Mouse (Mus musculus) kidney, postnatal 0 days (tissue): Measurements from ENCODE around the gene Ddx51. TPM values are rescaled to one million over a fixed set of nuclear protein-coding genes. Genes with fewer than 3 reads are reported as not detected.
A peak's percentile ranks its signal among the peaks of the same experiment; 100 is the strongest.

ENCODE experiments used
- ATAC-seq: fragments of 200-750 bp; cut with Nextera tagmentation; replicated peaks from 2 replicates; pipeline ENCODE4 v1.8.0; 2017; ENCODE audit warnings: low read depth, moderate number of reproducible peaks, moderate TSS enrichment, moderate library complexity; ENCODE audit not compliant: low FRiP score
- DNase-seq: peaks from one replicate; pipeline ENCODE4 v3.0.0-alpha.2; 2016; ENCODE audit warnings: low spot score
- H3K27ac ChIP-seq: fragments of 300-500 bp; sonication (generic); 2 replicates; pipeline ENCODE4 v1.5.1; 2014; ENCODE audit warnings: mild to moderate bottlenecking
- H3K27me3 ChIP-seq: fragments of 300-500 bp; sonication (generic); 2 replicates; pipeline ENCODE4 v1.6.1; 2014; ENCODE audit warnings: low read length, mixed read lengths; ENCODE audit not compliant: insufficient read depth
- H3K36me3 ChIP-seq: fragments of 300-500 bp; sonication (generic); 2 replicates; pipeline ENCODE4 v1.6.1; 2014; ENCODE audit warnings: low read length, mixed read lengths; ENCODE audit not compliant: insufficient read depth
- H3K4me1 ChIP-seq: fragments of 300-500 bp; sonication (generic); replicated peaks from 2 replicates; pipeline ENCODE4 v1.6.1; 2014; ENCODE audit warnings: antibody characterized with exemption, low read length, mixed read lengths; ENCODE audit not compliant: insufficient read depth
- H3K4me2 ChIP-seq: fragments of 300-500 bp; sonication (generic); 2 replicates; pipeline ENCODE4 v1.6.1; 2014; ENCODE audit warnings: mild to moderate bottlenecking, low read length, moderate library complexity, mixed read lengths
- H3K4me3 ChIP-seq: fragments of 300-500 bp; sonication (generic); replicated peaks from 2 replicates; pipeline ENCODE4 v1.5.1; 2014; ENCODE audit warnings: low read depth, low read length
- H3K9ac ChIP-seq: fragments of 300-500 bp; sonication (generic); 2 replicates; pipeline ENCODE4 v1.6.1; 2014; ENCODE audit warnings: low read depth, low read length
- H3K9me3 ChIP-seq: fragments of 300-500 bp; sonication (generic); replicated peaks from 2 replicates; pipeline ENCODE4 v1.6.1; 2016; ENCODE audit warnings: low read length, inconsistent platforms, mixed read lengths
- CTCF ChIP-seq: IDR thresholded peaks from 2 replicates; pipeline ENCODE4 v1.5.1; 2016; ENCODE audit warnings: antibody characterized with exemption, low read depth, mild to moderate bottlenecking, moderate library complexity
- WGBS: fragments of 180-500 bp; shearing (Covaris S2); extraction: QIAGEN DNeasy Blood & Tissue Kit; methylation state at CpG from one replicate; pipeline ENCODE4 v1.1.7; 2014; 5-methylcytosine and 5-hydroxymethylcytosine counted together
- polyA plus RNA-seq: library from polyadenylated mRNA; unstranded; fragments of >200 nt; fragmentation: Nextera tagmentation; extraction: Ambion mirVana; gene quantifications from 2 replicates; pipeline ENCODE4 v1.2.1, GENCODE M21; 2015

Ddx51 gene
- polyA plus RNA-seq, 1 experiment from 2014 or later = 15.6 TPM

GRCm38 (mm10) chr5:110628156-110628555 lies 25.1 kb upstream of the Ddx51 start:
- Histone ChIP-seq H3K27me3 (no peaks in the 10 kb centered on the region), H3K9me3 (no peaks in the 10 kb centered on the region), H3K27ac (no peak overlapping the region), H3K4me3 (no peak overlapping the region), H3K9ac (no peak overlapping the region), H3K4me1 (no peaks in the 10 kb centered on the region), H3K4me2 (peak overlapping the region; percentile 32), H3K36me3 (no peaks in the 10 kb centered on the region)
- 15% methylated on average over 19 of the region's 19 CpGs for WGBS
- DNase-seq = no peak
- ATAC-seq = no peak
- TF ChIP-seq CTCF = no peak

DNA sequence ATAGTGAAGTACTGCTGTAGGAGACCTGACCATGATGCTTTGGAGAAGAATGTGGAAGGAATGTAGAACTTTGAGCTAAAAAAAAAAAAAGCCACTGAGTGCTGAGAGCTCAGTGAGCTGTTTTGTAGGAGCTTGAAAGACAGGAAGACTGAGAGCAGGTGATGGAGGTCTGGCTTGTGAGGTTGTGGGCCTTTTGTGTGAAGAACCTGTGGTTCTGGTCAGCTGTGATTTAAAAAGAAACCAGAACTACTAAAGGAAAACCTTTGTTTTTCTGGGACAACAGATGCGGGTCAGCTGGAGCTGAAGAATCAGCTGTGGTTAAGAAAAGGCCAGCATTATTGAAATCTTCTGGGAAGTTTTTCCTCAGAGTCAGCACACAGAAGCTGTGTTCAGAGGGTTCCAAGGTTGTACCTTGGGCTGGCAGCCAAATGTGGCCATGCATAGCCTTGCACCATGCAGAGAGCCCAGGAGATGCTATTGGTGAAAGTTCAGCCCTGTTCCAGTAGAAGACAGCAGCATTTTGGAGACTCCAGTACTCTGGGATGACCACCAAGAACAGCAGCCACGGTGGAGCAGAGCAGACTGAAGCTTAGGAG lies 23.6 kb upstream of the Ddx51 start:
- DNase-seq (no peak), ATAC-seq (no peak)
- Histone ChIP-seq H3K36me3 (no peaks in the 10 kb centered on the region), H3K27me3 (no peaks in the 10 kb centered on the region), H3K27ac (no peak overlapping the region), H3K9me3 (no peaks in the 10 kb centered on the region), H3K9ac (no peak overlapping the region), H3K4me3 (no peak overlapping the region), H3K4me1 (no peaks in the 10 kb centered on the region), H3K4me2 (no peak overlapping the region)
- 77% methylated on average over 2 of the region's 2 CpGs for WGBS
- no peak for TF ChIP-seq CTCF

DNA sequence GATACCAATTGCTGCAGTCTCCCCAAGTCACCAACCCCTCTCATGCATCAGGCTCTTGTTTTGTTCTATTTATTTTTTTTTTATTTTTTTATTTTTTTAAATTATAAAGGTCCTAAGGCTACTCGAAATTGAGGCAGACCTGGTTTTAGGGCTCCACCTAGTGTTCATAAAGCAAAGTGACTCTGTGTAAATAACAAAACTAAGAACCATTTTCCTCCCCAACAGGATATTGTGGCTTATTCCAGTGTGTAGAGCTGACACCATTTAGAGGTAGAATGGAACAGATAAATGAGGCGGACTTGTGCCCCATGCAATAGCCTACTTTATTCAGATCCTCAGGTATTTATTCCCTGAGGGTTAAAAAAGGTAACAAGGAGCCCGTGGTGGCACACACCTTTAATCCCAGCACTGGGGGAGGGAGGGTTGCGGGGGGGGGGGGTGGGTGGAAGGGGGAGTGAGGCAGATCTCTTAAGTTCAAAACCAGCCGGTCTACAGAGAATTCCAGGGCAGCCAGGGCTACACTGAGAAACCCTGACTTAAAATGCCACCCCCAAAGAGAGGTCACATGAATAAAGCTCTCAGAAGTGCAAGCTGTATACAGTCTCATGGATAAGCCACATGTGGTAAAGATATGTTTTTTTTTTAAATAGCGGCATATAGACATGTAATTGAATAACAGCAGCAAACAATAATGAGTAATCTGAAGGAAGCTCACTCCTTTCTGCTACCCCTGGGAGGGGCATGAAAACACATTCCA lies 17.1 kb upstream of the Ddx51 start:
- WGBS = 41% methylated on average over 6 of the region's 6 CpGs
- DNase-seq = peak; percentile 82
- H3K9me3 ChIP-seq = no peaks in the 10 kb centered on the region
- no peaks in the 10 kb centered on the region for H3K27me3 ChIP-seq
- TF ChIP-seq CTCF = peak; percentile 83
- H3K27ac ChIP-seq = no peak overlapping the region
- H3K9ac ChIP-seq = no peak overlapping the region
- H3K4me2 ChIP-seq = no peak overlapping the region
- no peaks in the 10 kb centered on the region for H3K4me1 ChIP-seq
- no peak for ATAC-seq
- no peak overlapping the region for H3K4me3 ChIP-seq
- H3K36me3 ChIP-seq = no peaks in the 10 kb centered on the region

GRCm38 (mm10) chr5:110638306-110639074 lies 14.8 kb upstream of the Ddx51 start:
- Histone ChIP-seq H3K4me1 (no peaks in the 10 kb centered on the region), H3K9ac (no peak overlapping the region), H3K27me3 (no peaks in the 10 kb centered on the region), H3K9me3 (no peaks in the 10 kb centered on the region), H3K27ac (no peak overlapping the region), H3K36me3 (no peaks in the 10 kb centered on the region), H3K4me2 (no peak overlapping the region), H3K4me3 (no peak overlapping the region)
- TF ChIP-seq CTCF = no peak
- no peak for DNase-seq
- no peak for ATAC-seq
- WGBS = 72% methylated on average over 7 of the region's 7 CpGs

GRCm38 (mm10) chr5:110639459-110639858 lies 13.8 kb upstream of the Ddx51 start:
- Histone ChIP-seq H3K9ac (no peak overlapping the region), H3K4me3 (no peak overlapping the region), H3K27ac (no peak overlapping the region), H3K9me3 (no peaks in the 10 kb centered on the region), H3K27me3 (no peaks in the 10 kb centered on the region), H3K4me1 (no peaks in the 10 kb centered on the region), H3K36me3 (no peaks in the 10 kb centered on the region), H3K4me2 (peak overlapping the region; percentile 45)
- ATAC-seq (no peak), DNase-seq (peak; percentile 87)
- TF ChIP-seq CTCF = peak; percentile 86
- 20% methylated on average over 12 of the region's 12 CpGs for WGBS

GRCm38 (mm10) chr5:110646377-110646776 lies 6.9 kb upstream of the Ddx51 start:
- Histone ChIP-seq H3K27ac (no peak overlapping the region), H3K9ac (no peak overlapping the region), H3K4me3 (no peak overlapping the region), H3K9me3 (no peaks in the 10 kb centered on the region), H3K4me1 (no peaks in the 10 kb centered on the region), H3K36me3 (peaks cover 41% of the 10 kb centered on the region), H3K4me2 (no peak overlapping the region), H3K27me3 (no peaks in the 10 kb centered on the region)
- no peak for DNase-seq
- ATAC-seq = no peak
- no peak for TF ChIP-seq CTCF
